Mouse (Mus musculus) MEL (cell line): ENCODE results near the gene Trir. TPM values are rescaled to one million over a fixed set of nuclear protein-coding genes. Genes with fewer than 3 reads are reported as not detected.
A peak's percentile ranks its signal among the peaks of the same experiment; 100 is the strongest.

Source experiments
- DNase-seq: peaks from one replicate; pipeline ENCODE4 v3.0.0; 2011; ENCODE audit warnings: low read depth, low spot score
- H3K27ac ChIP-seq: 2 replicates; pipeline ENCODE4 v1.5.1; 2012; ENCODE audit warnings: low read depth, mild to moderate bottlenecking, control low read depth, low read length, moderate library complexity; ENCODE audit not compliant: control insufficient read depth
- H3K27me3 ChIP-seq, 2 experiments: fragments of 150-350 bp in 1 of 2; sonication (generic) in 1 of 2; 2 replicates each; pipeline ENCODE4 v1.6.1; 2012; ENCODE audit warnings: low read length in 2 of 2, mild to moderate bottlenecking in 2 of 2, improper control_type of control experiment in 1 of 2, moderate library complexity in 1 of 2; ENCODE audit not compliant: insufficient read depth in 2 of 2, control insufficient read depth in 1 of 2
- H3K36me3 ChIP-seq, 2 experiments: 2 replicates each; pipeline ENCODE4 v1.6.1; 2012 to 2014; ENCODE audit warnings: low read length in 2 of 2, improper control_type of control experiment in 1 of 2, inconsistent platforms in 1 of 2, mild to moderate bottlenecking in 1 of 2; ENCODE audit not compliant: insufficient read depth in 2 of 2, control insufficient read depth in 1 of 2
- H3K4me1 ChIP-seq, 2 experiments: fragments of 150-350 bp in 1 of 2; sonication (generic) in 1 of 2; 2 replicates each; pipeline ENCODE4 v1.6.1; 2012; ENCODE audit warnings: low read length in 2 of 2, improper control_type of control experiment in 1 of 2, mild to moderate bottlenecking in 1 of 2; ENCODE audit not compliant: insufficient read depth in 2 of 2, control insufficient read depth in 1 of 2
- H3K4me3 ChIP-seq, 2 experiments: fragments of 150-350 bp in 1 of 2; sonication (generic) in 1 of 2; 2 replicates each; pipeline ENCODE4 v1.5.1; 2012; ENCODE audit warnings: low read depth in 2 of 2, low read length in 2 of 2, mild to moderate bottlenecking in 2 of 2, moderate library complexity in 2 of 2, control low read depth in 1 of 2, improper control_type of control experiment in 1 of 2; ENCODE audit not compliant: control insufficient read depth in 1 of 2, insufficient read depth in 1 of 2
- H3K79me2 ChIP-seq: 2 replicates; pipeline ENCODE4 v1.6.1; 2012; ENCODE audit warnings: mild to moderate bottlenecking, low read length, moderate library complexity; ENCODE audit not compliant: control insufficient read depth, poor library complexity, insufficient read depth
- H3K9ac ChIP-seq: 2 replicates; pipeline ENCODE4 v1.6.1; 2012; ENCODE audit warnings: low read depth, mild to moderate bottlenecking, control low read depth, low read length, moderate library complexity; ENCODE audit not compliant: control insufficient read depth, poor library complexity, severe bottlenecking
- H3K9me3 ChIP-seq: fragments of 150-350 bp; sonication (generic); replicated peaks from 2 replicates; pipeline ENCODE4 v1.6.1; 2012; ENCODE audit warnings: mild to moderate bottlenecking, low read length, improper control_type of control experiment, moderate library complexity; ENCODE audit not compliant: insufficient read depth
- BHLHE40 ChIP-seq: IDR thresholded peaks from 2 replicates; pipeline ENCODE4 v1.6.1; 2012; ENCODE audit warnings: low read depth, mild to moderate bottlenecking, inconsistent platforms, low read length, improper control_type of control experiment, borderline replicate concordance
- CHD1 ChIP-seq: IDR thresholded peaks from 2 replicates; pipeline ENCODE4 v1.6.1; 2012; ENCODE audit warnings: low read depth, mild to moderate bottlenecking, inconsistent platforms, low read length, improper control_type of control experiment
- CHD2 ChIP-seq: IDR thresholded peaks from 2 replicates; pipeline ENCODE4 v1.6.1; 2011; ENCODE audit warnings: low read length, improper control_type of control experiment
- ELF1 ChIP-seq: IDR thresholded peaks from 2 replicates; pipeline ENCODE4 v1.6.1; 2014; ENCODE audit warnings: low read depth, mild to moderate bottlenecking, inconsistent platforms, low read length, improper control_type of control experiment, moderate library complexity
- EP300 ChIP-seq, 2 experiments: IDR thresholded peaks; 2 replicates each; pipeline ENCODE4 v1.6.1; 2011; ENCODE audit warnings: improper control_type of control experiment in 2 of 2, low read length in 2 of 2, low read depth in 1 of 2, mild to moderate bottlenecking in 1 of 2
- ETS1 ChIP-seq: IDR thresholded peaks from 2 replicates; pipeline ENCODE4 v1.6.1; 2012; ENCODE audit warnings: low read depth, mild to moderate bottlenecking, inconsistent platforms, low read length, improper control_type of control experiment, moderate library complexity
- GABPA ChIP-seq: IDR thresholded peaks from 2 replicates; pipeline ENCODE4 v1.6.1; 2012; ENCODE audit warnings: low read depth, mild to moderate bottlenecking, inconsistent platforms, low read length, improper control_type of control experiment, moderate library complexity
- GATA1 ChIP-seq: IDR thresholded peaks from 2 replicates; pipeline ENCODE4 v1.6.1; 2011; ENCODE audit warnings: low read depth, low read length, improper control_type of control experiment
- JUND ChIP-seq: IDR thresholded peaks from 2 replicates; pipeline ENCODE4 v1.6.1; 2011; ENCODE audit warnings: low read depth, mild to moderate bottlenecking, improper control_type of control experiment, low read length
- KAT2A ChIP-seq: conservative IDR thresholded peaks from 2 replicates; pipeline ENCODE4 v1.6.1; 2012; ENCODE audit warnings: low read depth, low read length, improper control_type of control experiment, inconsistent platforms
- MAFK ChIP-seq: IDR thresholded peaks from 2 replicates; pipeline ENCODE4 v1.6.1; 2011; ENCODE audit warnings: low read depth, mild to moderate bottlenecking, low read length, improper control_type of control experiment, borderline replicate concordance
- MAX ChIP-seq: IDR thresholded peaks from 2 replicates; pipeline ENCODE4 v1.6.1; 2011; ENCODE audit warnings: low read length, improper control_type of control experiment
- MAZ ChIP-seq: IDR thresholded peaks from 2 replicates; pipeline ENCODE4 v1.6.1; 2012; ENCODE audit warnings: low read depth, mild to moderate bottlenecking, inconsistent platforms, low read length, improper control_type of control experiment
- MEF2A ChIP-seq: IDR thresholded peaks from 2 replicates; pipeline ENCODE4 v1.6.1; 2014; ENCODE audit warnings: low read depth, mild to moderate bottlenecking, inconsistent platforms, low read length, improper control_type of control experiment; ENCODE audit not compliant: poor library complexity, insufficient replicate concordance, severe bottlenecking; ENCODE audit errors: extremely low read depth
- MXI1 ChIP-seq: IDR thresholded peaks from 2 replicates; pipeline ENCODE4 v1.6.1; 2011; ENCODE audit warnings: mild to moderate bottlenecking, low read depth, low read length, improper control_type of control experiment
- MYB ChIP-seq: IDR thresholded peaks from 2 replicates; pipeline ENCODE4 v1.6.1; 2011; ENCODE audit warnings: mild to moderate bottlenecking, low read depth, low read length, improper control_type of control experiment
- POLR2AphosphoS5 ChIP-seq: IDR thresholded peaks from 2 replicates; pipeline ENCODE4 v1.6.1; 2012; ENCODE audit warnings: low read depth, borderline replicate concordance, mild to moderate bottlenecking, inconsistent platforms, low read length, moderate library complexity, mixed read lengths
- RAD21 ChIP-seq: IDR thresholded peaks from 2 replicates; pipeline ENCODE4 v1.6.1; 2011; ENCODE audit warnings: mild to moderate bottlenecking, low read depth, low read length, improper control_type of control experiment
- SMC3 ChIP-seq: IDR thresholded peaks from 2 replicates; pipeline ENCODE4 v1.6.1; 2011; ENCODE audit warnings: low read depth, low read length, improper control_type of control experiment
- TAL1 ChIP-seq: IDR thresholded peaks from 2 replicates; pipeline ENCODE4 v1.6.1; 2012; ENCODE audit warnings: mild to moderate bottlenecking, inconsistent platforms, low read length, moderate library complexity, mixed read lengths
- TCF12 ChIP-seq: IDR thresholded peaks from 2 replicates; pipeline ENCODE4 v1.6.1; 2014; ENCODE audit warnings: low read depth, mild to moderate bottlenecking, inconsistent platforms, low read length, improper control_type of control experiment, moderate library complexity
- UBTF ChIP-seq: IDR thresholded peaks from 2 replicates; pipeline ENCODE4 v1.6.1; 2012; ENCODE audit warnings: low read depth, mild to moderate bottlenecking, inconsistent platforms, low read length, improper control_type of control experiment, moderate library complexity, borderline replicate concordance; ENCODE audit not compliant: insufficient read depth
- USF2 ChIP-seq, 2 experiments: IDR thresholded peaks; 2 replicates each; pipeline ENCODE4 v1.6.1; 2011 to 2012; ENCODE audit warnings: improper control_type of control experiment in 2 of 2, low read length in 2 of 2, borderline replicate concordance in 1 of 2, inconsistent platforms in 1 of 2, low read depth in 1 of 2, mild to moderate bottlenecking in 1 of 2; ENCODE audit not compliant: insufficient read depth in 1 of 2
- ZC3H11A ChIP-seq: IDR thresholded peaks from 2 replicates; pipeline ENCODE4 v1.6.1; 2012; ENCODE audit warnings: low read depth, mild to moderate bottlenecking, inconsistent platforms, low read length, improper control_type of control experiment
- ZKSCAN1 ChIP-seq: IDR thresholded peaks from 2 replicates; pipeline ENCODE4 v1.6.1; 2012; ENCODE audit warnings: low read depth, mild to moderate bottlenecking, inconsistent platforms, low read length, improper control_type of control experiment, moderate library complexity
- ZMIZ1 ChIP-seq: IDR thresholded peaks from 2 replicates; pipeline ENCODE4 v1.6.1; 2012; ENCODE audit warnings: low read depth, mild to moderate bottlenecking, inconsistent platforms, low read length, improper control_type of control experiment, moderate library complexity
- polyA plus RNA-seq, 2 experiments: library from polyadenylated mRNA; stranded (reverse) in 1 of 2; unstranded in 1 of 2; fragments of >175 nt in 1 of 2; fragments of >200 nt in 1 of 2; gene quantifications; 2 replicates each; pipeline versions ENCODE4 v1.2.1 to v1.2.4; 2012; ENCODE audit warnings: low replicate concordance in 2 of 2, low read depth in 1 of 2; ENCODE audit not compliant: insufficient read length in 2 of 2, insufficient read depth in 1 of 2, missing spikeins in 1 of 2
- total RNA-seq: library from RNA; depleted of rRNA; stranded (reverse); fragments of 300-350 nt; gene quantifications from 2 replicates; pipeline ENCODE4 v1.2.3, GENCODE M21; 2012

The Trir gene
- total and polyA plus RNA-seq, 3 experiments = 264 to 442 (median 283) TPM

GRCm38 (mm10) chr8:85025098-85025932 is 1.3 kb upstream of the Trir start, which contains the start of gene Asna1 (continued):
- 0 out of 2 replicates have a peak, but pooled peaks have one; percentile 31 for TF ChIP-seq GATA1

DNA sequence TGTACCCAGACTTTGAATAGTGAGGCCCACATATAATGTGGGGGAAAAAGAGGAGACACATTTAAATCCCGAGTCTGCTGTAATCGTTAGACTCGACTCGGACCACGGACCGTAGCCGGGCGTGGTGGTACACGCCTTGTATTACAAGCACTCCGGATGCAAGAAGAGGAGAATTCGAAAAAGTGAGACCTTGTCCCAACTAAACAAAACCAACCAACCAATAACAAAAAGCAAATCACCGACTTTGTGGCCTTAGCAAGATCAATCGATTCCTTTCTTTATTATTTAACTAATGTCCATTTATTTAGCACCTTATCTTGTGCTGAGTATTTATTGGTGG is 863 bp downstream of the Trir start:
- Histone ChIP-seq H3K4me3 (peak overlapping the region; percentile 94 to 95), H3K9ac (peak overlapping the region; percentile 93), H3K9me3 (no peaks in the 10 kb centered on the region), H3K79me2 (peaks cover 47% of the 10 kb centered on the region), H3K27ac (peak overlapping the region; percentile 44), H3K4me1 (peaks cover 9 to 14% of the 10 kb centered on the region in 2 experiments; a peak in 3 of 4 replicates), H3K36me3 (peaks cover 4 to 14% of the 10 kb centered on the region in 2 experiments; a peak in 3 of 4 replicates), H3K27me3 (no peaks in the 10 kb centered on the region)
- TF ChIP-seq GABPA (no peak), MXI1 (no peak; the same call in none of the 2 replicates), MAX (0 out of 2 replicates have a peak, but pooled peaks have one; percentile 8), MEF2A (no peak), TCF12 (no peak), USF2 (IDR thresholded peaks at IDR 0.05; ENCODE audit: borderline replicate concordance in 1 of 2, insufficient read depth in 1 of 2, low read depth in 1 of 2, low read length in 2 of 2) (no peak), ZKSCAN1 (no peak), ZC3H11A (no peak)
- peak; percentile 55 for DNase-seq

- peaks cover 4 to 14% of the 10 kb centered on the region in 2 experiments; a peak in 3 of 4 replicates for H3K36me3 ChIP-seq
- H3K27me3 ChIP-seq = no peaks in the 10 kb centered on the region
- peak overlapping the region; percentile 94 to 95 for H3K4me3 ChIP-seq
- peak overlapping the region; percentile 93 for H3K9ac ChIP-seq
- peaks cover 9 to 14% of the 10 kb centered on the region in 2 experiments; a peak in 3 of 4 replicates for H3K4me1 ChIP-seq
- peak; percentile 40 for DNase-seq
- no peaks in the 10 kb centered on the region for H3K9me3 ChIP-seq
- peaks cover 47% of the 10 kb centered on the region for H3K79me2 ChIP-seq
- no peak overlapping the region for H3K27ac ChIP-seq
- no peak for TF ChIP-seq KAT2A
- TF ChIP-seq ELF1 = no peak
- TF ChIP-seq EP300 (IDR thresholded peaks at IDR 0.05; ENCODE audit: low read depth in 1 of 2, low read length in 2 of 2) = no peak
- no peak for TF ChIP-seq ETS1
- no peak for TF ChIP-seq MAFK
- no peak for TF ChIP-seq MYB
- TF ChIP-seq SMC3 = peak; percentile 14; the same call in 1 of the 2 replicates
- TF ChIP-seq ZMIZ1 = no peak
- TF ChIP-seq JUND = no peak
- TF ChIP-seq GABPA = no peak
- no peak for TF ChIP-seq CHD2
- no peak for TF ChIP-seq UBTF
- no peak for TF ChIP-seq TAL1
- TF ChIP-seq GATA1 = no peak
- TF ChIP-seq RAD21 = peak; percentile 6
- no peak for TF ChIP-seq MAZ
- no peak for TF ChIP-seq POLR2AphosphoS5
- TF ChIP-seq CHD1 = peak; percentile 49; the same call in 1 of the 2 replicates
- TF ChIP-seq USF2 (IDR thresholded peaks at IDR 0.05; ENCODE audit: borderline replicate concordance in 1 of 2, insufficient read depth in 1 of 2, low read depth in 1 of 2, low read length in 2 of 2) = no peak
- TF ChIP-seq BHLHE40 = no peak
These were observed 1.3 kb downstream of the Trir start for GRCm38 (mm10) chr8:85027922-85028321.
